Mouse (Mus musculus) midbrain, embryonic 14.5 days (tissue): Measurements from ENCODE around the gene Med21. TPM values are rescaled to one million over a fixed set of nuclear protein-coding genes. Genes with fewer than 3 reads are reported as not detected.

Experiments used
- ATAC-seq: fragments of 200-750 bp; cut with Nextera tagmentation; 2 replicates; pipeline ENCODE4 v1.8.0; 2017; ENCODE audit warnings: moderate number of reproducible peaks, moderate library complexity; ENCODE audit not compliant: low FRiP score, low TSS enrichment
- DNase-seq: peaks from one replicate; pipeline ENCODE4 v3.0.0-alpha.2; 2015
- H3K27ac ChIP-seq: fragments of 300-500 bp; sonication (generic); replicated peaks from 2 replicates; pipeline ENCODE4 v1.5.1; 2014; ENCODE audit warnings: mild to moderate bottlenecking, low read depth, low read length, moderate library complexity
- H3K27me3 ChIP-seq: fragments of 300-500 bp; sonication (generic); 2 replicates; pipeline ENCODE4 v1.6.1; 2014; ENCODE audit warnings: low read length, control low read depth, mixed read lengths; ENCODE audit not compliant: control insufficient read depth, insufficient read depth
- H3K36me3 ChIP-seq: fragments of 300-500 bp; sonication (generic); 2 replicates; pipeline ENCODE4 v1.6.1; 2014; ENCODE audit warnings: low read length, control low read depth; ENCODE audit not compliant: control insufficient read depth, insufficient read depth
- H3K4me1 ChIP-seq: fragments of 300-500 bp; sonication (generic); 2 replicates; pipeline ENCODE4 v1.6.1; 2014; ENCODE audit warnings: mild to moderate bottlenecking, antibody characterized with exemption, low read length, control low read depth; ENCODE audit not compliant: control insufficient read depth, insufficient read depth
- H3K4me2 ChIP-seq: fragments of 300-500 bp; sonication (generic); 2 replicates; pipeline ENCODE4 v1.6.1; 2014; ENCODE audit warnings: mild to moderate bottlenecking, low read length, moderate library complexity
- H3K4me3 ChIP-seq: fragments of 300-500 bp; sonication (generic); replicated peaks from 2 replicates; pipeline ENCODE4 v1.5.1; 2014; ENCODE audit warnings: low read depth, low read length
- H3K9ac ChIP-seq: fragments of 300-500 bp; sonication (generic); replicated peaks from 2 replicates; pipeline ENCODE4 v1.6.1; 2014; ENCODE audit warnings: mild to moderate bottlenecking, low read length, moderate library complexity
- H3K9me3 ChIP-seq: fragments of 300-500 bp; sonication (generic); 2 replicates; pipeline ENCODE4 v1.6.1; 2016; ENCODE audit warnings: low read length, control low read depth, mixed read lengths; ENCODE audit not compliant: control insufficient read depth
- WGBS: fragments of 180-500 bp; shearing (Covaris S2); extraction: QIAGEN DNeasy Blood & Tissue Kit; methylation state at CpG from one replicate; pipeline ENCODE4 v1.1.7; 2014; 5-methylcytosine and 5-hydroxymethylcytosine counted together
- polyA plus RNA-seq: library from polyadenylated mRNA; unstranded; fragments of >200 nt; fragmentation: Nextera tagmentation; extraction: Ambion mirVana; gene quantifications from 2 replicates; pipeline ENCODE4 v1.2.1, GENCODE M21; 2014

The Med21 gene
- polyA plus RNA-seq, 1 experiment from 2014 or later = 105 TPM

- Histone ChIP-seq H3K4me2 (no peak overlapping the region), H3K27ac (no peak overlapping the region), H3K36me3 (peaks cover 55% of the 10 kb centered on the region), H3K9me3 (no peaks in the 10 kb centered on the region), H3K9ac (no peak overlapping the region), H3K4me3 (no peak overlapping the region), H3K4me1 (no peaks in the 10 kb centered on the region), H3K27me3 (no peaks in the 10 kb centered on the region)
- DNase-seq (no peak), ATAC-seq (no peak)
- 94% methylated on average over 2 of the region's 2 CpGs for WGBS
Measured at GRCm38 (mm10) chr6:146616670-146617069, 25.7 kb upstream of the Med21 start.

- Histone ChIP-seq H3K36me3 (peaks cover 3% of the 10 kb centered on the region; the same call in 1 of the 2 replicates), H3K4me2 (no peak overlapping the region), H3K4me3 (no peak overlapping the region), H3K9me3 (no peaks in the 10 kb centered on the region), H3K27ac (no peak overlapping the region), H3K4me1 (0 out of 2 replicates have a peak, but pooled peaks cover 2% of the 10 kb centered on the region), H3K27me3 (no peaks in the 10 kb centered on the region), H3K9ac (no peak overlapping the region)
- DNase-seq (peak; percentile 18), ATAC-seq (no peak)
- 53% methylated on average over 3 of the region's 3 CpGs for WGBS
Measured at GRCm38 (mm10) chr6:146628123-146628522, 14.2 kb upstream of the Med21 start.

DNA sequence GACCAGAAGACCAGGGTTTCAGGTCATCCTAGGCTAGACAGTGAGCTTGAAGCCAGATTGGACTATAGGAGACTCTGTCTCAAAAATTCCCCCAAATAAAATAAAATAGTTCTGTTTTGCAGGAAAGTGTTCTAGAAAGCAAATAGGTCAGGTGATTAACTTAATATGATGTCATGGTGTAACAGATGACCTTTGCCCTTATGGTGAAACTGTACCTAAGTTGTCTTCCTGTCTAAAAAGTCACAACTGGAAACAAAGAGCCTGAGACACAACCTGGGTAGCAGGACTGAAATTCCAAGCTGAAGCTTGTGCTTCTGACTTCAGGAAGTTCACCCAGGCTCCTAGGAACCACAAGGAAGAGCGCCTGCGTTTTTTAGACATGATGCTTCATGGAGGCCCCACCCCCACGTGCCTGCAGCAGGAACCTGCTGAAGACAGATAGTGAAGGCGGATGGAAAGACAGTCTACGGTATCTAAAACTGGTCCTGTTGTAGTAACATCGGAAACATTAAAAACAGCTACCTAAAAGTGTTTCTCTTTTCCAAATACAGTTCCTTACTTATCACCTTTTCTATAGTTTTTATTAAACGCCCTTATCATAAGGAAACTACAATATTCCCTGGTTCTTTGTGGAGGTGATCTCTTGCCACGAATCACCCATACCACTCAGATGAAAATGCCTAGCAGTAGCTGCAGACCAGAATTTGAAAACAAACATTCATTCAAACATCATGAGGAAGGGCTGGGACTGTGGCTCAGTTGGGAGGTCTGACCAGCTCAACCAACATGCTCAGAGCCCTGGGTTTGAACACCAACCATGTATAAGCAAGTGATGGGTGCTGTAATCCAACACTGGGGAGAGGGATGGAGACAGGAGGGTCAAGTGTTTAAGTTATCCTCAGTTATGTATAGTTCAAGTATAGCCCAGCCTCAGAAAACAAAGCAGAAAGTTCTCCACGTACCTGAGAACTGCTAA is 12.3 kb upstream of the Med21 start:
- Histone ChIP-seq H3K36me3 (no peaks in the 10 kb centered on the region), H3K9me3 (no peaks in the 10 kb centered on the region), H3K27ac (no peak overlapping the region), H3K9ac (no peak overlapping the region), H3K4me3 (no peak overlapping the region), H3K27me3 (no peaks in the 10 kb centered on the region), H3K4me2 (no peak overlapping the region), H3K4me1 (peaks cover 5% of the 10 kb centered on the region; the same call in 1 of the 2 replicates)
- ATAC-seq = no peak
- WGBS = 88% methylated on average over 9 of the region's 9 CpGs
- no peak for DNase-seq

GRCm38 (mm10) chr6:146630961-146631360 is 11.4 kb upstream of the Med21 start:
- no peak overlapping the region for H3K4me3 ChIP-seq
- peaks cover 5% of the 10 kb centered on the region; the same call in 1 of the 2 replicates for H3K4me1 ChIP-seq
- no peaks in the 10 kb centered on the region for H3K9me3 ChIP-seq
- no peaks in the 10 kb centered on the region for H3K27me3 ChIP-seq
- WGBS = 88% methylated on average over 4 of the region's 4 CpGs
- DNase-seq (no peak), ATAC-seq (no peak)
- no peak overlapping the region for H3K9ac ChIP-seq
- H3K36me3 ChIP-seq = no peaks in the 10 kb centered on the region
- H3K4me2 ChIP-seq = no peak overlapping the region
- H3K27ac ChIP-seq = no peak overlapping the region

- Histone ChIP-seq H3K27me3 (no peaks in the 10 kb centered on the region), H3K36me3 (no peaks in the 10 kb centered on the region), H3K4me3 (no peak overlapping the region), H3K9me3 (no peaks in the 10 kb centered on the region), H3K9ac (no peak overlapping the region), H3K4me1 (peaks cover 5% of the 10 kb centered on the region; the same call in 1 of the 2 replicates), H3K4me2 (no peak overlapping the region), H3K27ac (no peak overlapping the region)
- no peak for ATAC-seq
- no peak for DNase-seq
- WGBS = 75% methylated on average over 8 of the region's 8 CpGs
Measured at GRCm38 (mm10) chr6:146631847-146632246, 10.5 kb upstream of the Med21 start.

GRCm38 (mm10) chr6:146632403-146632802 is 9.9 kb upstream of the Med21 start:
- H3K4me2 ChIP-seq = no peak overlapping the region
- H3K27ac ChIP-seq = no peak overlapping the region
- H3K4me1 ChIP-seq = peaks cover 5% of the 10 kb centered on the region; the same call in 1 of the 2 replicates
- H3K9ac ChIP-seq = no peak overlapping the region
- ATAC-seq (no peak), DNase-seq (no peak)
- no peaks in the 10 kb centered on the region for H3K36me3 ChIP-seq
- H3K4me3 ChIP-seq = no peak overlapping the region
- H3K27me3 ChIP-seq = no peaks in the 10 kb centered on the region
- no peaks in the 10 kb centered on the region for H3K9me3 ChIP-seq
- 81% methylated on average over 9 of the region's 9 CpGs for WGBS

GRCm38 (mm10) chr6:146633097-146633496 is 9.2 kb upstream of the Med21 start:
- Histone ChIP-seq H3K27ac (no peak overlapping the region), H3K4me3 (0 out of 2 replicates have a peak overlapping the region, but pooled peaks have one; percentile 63), H3K36me3 (no peaks in the 10 kb centered on the region), H3K27me3 (no peaks in the 10 kb centered on the region), H3K4me1 (peaks cover 5% of the 10 kb centered on the region; the same call in 1 of the 2 replicates), H3K9ac (0 out of 2 replicates have a peak overlapping the region, but pooled peaks have one; percentile 2), H3K4me2 (peak overlapping the region; percentile 70), H3K9me3 (no peaks in the 10 kb centered on the region)
- 35% methylated on average over 8 of the region's 8 CpGs for WGBS
- peak; percentile 28 for DNase-seq
- no peak for ATAC-seq

GRCm38 (mm10) chr6:146633629-146634014 is 8.7 kb upstream of the Med21 start:
- ATAC-seq = 0 out of 2 replicates have a peak, but pooled peaks have one; percentile 10
- WGBS = 13% methylated on average over 14 of the region's 14 CpGs
- peak; percentile 63 for DNase-seq

More at GRCm38 (mm10) chr6:146633629-146634014, 8.7 kb upstream of the Med21 start:
- Histone ChIP-seq H3K4me2 (peak overlapping the region; percentile 70), H3K4me1 (peaks cover 5% of the 10 kb centered on the region; the same call in 1 of the 2 replicates), H3K27me3 (no peaks in the 10 kb centered on the region), H3K36me3 (no peaks in the 10 kb centered on the region), H3K27ac (peak overlapping the region; percentile 83), H3K9ac (peak overlapping the region; percentile 68), H3K9me3 (no peaks in the 10 kb centered on the region), H3K4me3 (peak overlapping the region; percentile 63)
